Mouse (Mus musculus) T-cell, adult 66 days (primary cell): Measurements from ENCODE around the gene Gm595. TPM values are rescaled to one million over a fixed set of nuclear protein-coding genes. Genes with fewer than 3 reads are reported as not detected.

ENCODE experiments used
- total RNA-seq, 2 experiments: library from RNA; stranded (reverse); gene quantifications; 3 replicates in 1 of 2; 4 replicates in 1 of 2; pipeline ENCODE4 v1.2.4; 2023

Gene Gm595
- not detected for total RNA-seq

DNA sequence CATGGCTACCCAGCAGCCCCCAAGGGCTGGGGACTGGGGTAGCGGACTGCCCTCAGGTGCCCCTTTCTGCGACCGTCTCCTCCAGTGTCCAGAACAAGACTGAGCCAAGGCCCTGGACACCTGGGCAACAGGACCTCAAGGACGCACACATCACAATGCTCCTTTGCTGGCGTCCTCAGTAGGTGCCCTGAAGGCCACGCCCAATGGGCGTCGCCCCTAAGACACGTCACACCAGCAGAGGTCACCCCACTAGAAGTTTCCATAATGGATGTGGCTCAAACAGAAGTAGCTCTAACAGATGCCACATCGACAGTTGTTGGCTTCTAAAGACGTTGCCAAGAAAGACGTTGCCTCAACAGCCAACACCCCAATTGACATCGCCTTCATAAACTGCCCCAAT is at the start of gene Gm595:
TSS of gene Gm595 (minus strand) at position 101 of the 400 bp plus-strand sequence.

Other genes with a start within 250 kb of the Gm595 start
- not detected for gene Gpr119, start 203.2 kb downstream of the Gm595 start, total RNA-seq
- gene Rbmx2, start 182.7 kb downstream of the Gm595 start, total RNA-seq = 10 to 100 TPM in 1 of 2 experiments, 1 to 10 TPM in 1; 8.2 to 13.9 TPM